Mouse (Mus musculus): ENCODE results near the gene Fut1. TPM values are rescaled to one million over a fixed set of nuclear protein-coding genes. Genes with fewer than 3 reads are reported as not detected.
A peak's percentile ranks its signal among the peaks of the same experiment; 100 is the strongest.

The Fut1 gene
- polyA plus RNA-seq, 1 experiment from 2014 or later: 0.07 TPM

- H3K9ac ChIP-seq (ENCODE audit: low read length): no peak overlapping the region; the same call in 1 of the 2 replicates
- H3K27me3 ChIP-seq (ENCODE audit: control insufficient read depth, insufficient read depth, low read length): no peaks in the 10 kb centered on the region
- no peak overlapping the region for H3K4me3 ChIP-seq (ENCODE audit: control insufficient read depth in 1 of 2, insufficient read depth in 1 of 2, low read depth in 1 of 2, low read length in 2 of 2)
- H3K4me1 ChIP-seq (ENCODE audit: control insufficient read depth in 2 of 2, insufficient read depth in 2 of 2, low read length in 2 of 2): peaks cover 19 to 20% of the 10 kb centered on the region in 2 experiments
- ATAC-seq (ENCODE audit: insufficient number of reproducible peaks, insufficient read depth, low FRiP score, low read depth): no peak
- 72% methylated on average over 15 of the region's 15 CpGs for WGBS
- no peak overlapping the region for H3K4me2 ChIP-seq (ENCODE audit: low read length)
- no peaks in the 10 kb centered on the region for H3K9me3 ChIP-seq (ENCODE audit: control insufficient read depth, low read length)
- peaks cover 32% of the 10 kb centered on the region for H3K36me3 ChIP-seq (ENCODE audit: control insufficient read depth, insufficient read depth, low read length)
- 0 out of 4 replicates have a peak overlapping the region, but pooled peaks of 1 of the 2 experiments have one; percentile 3 for H3K27ac ChIP-seq (replicated peaks in 1 of 2; ENCODE audit: control insufficient read depth in 1 of 2, insufficient read depth in 1 of 2, low read depth in 2 of 2, low read length in 2 of 2)
Observed at GRCm38 (mm10) chr7:45574472-45575379, 42.4 kb upstream of the Fut1 start.

- Histone ChIP-seq H3K4me1 (ENCODE audit: control insufficient read depth in 2 of 2, insufficient read depth in 2 of 2, low read length in 2 of 2) (peaks cover 0 to 3% of the 10 kb centered on the region in 2 experiments; a peak in 1 of 4 replicates), H3K4me3 (ENCODE audit: control insufficient read depth in 1 of 2, insufficient read depth in 1 of 2, low read depth in 1 of 2, low read length in 2 of 2) (no peak overlapping the region), H3K36me3 (ENCODE audit: control insufficient read depth, insufficient read depth, low read length) (peaks cover 46% of the 10 kb centered on the region), H3K9me3 (ENCODE audit: control insufficient read depth, low read length) (no peaks in the 10 kb centered on the region), H3K27ac (replicated peaks in 1 of 2; ENCODE audit: control insufficient read depth in 1 of 2, insufficient read depth in 1 of 2, low read depth in 2 of 2, low read length in 2 of 2) (no peak overlapping the region), H3K27me3 (ENCODE audit: control insufficient read depth, insufficient read depth, low read length) (no peaks in the 10 kb centered on the region), H3K4me2 (ENCODE audit: low read length) (no peak overlapping the region), H3K9ac (ENCODE audit: low read length) (no peak overlapping the region)
- ATAC-seq (ENCODE audit: insufficient number of reproducible peaks, insufficient read depth, low FRiP score, low read depth): no peak
- 88% methylated on average over 6 of the region's 6 CpGs for WGBS
Observed at GRCm38 (mm10) chr7:45585923-45586322, 31.2 kb upstream of the Fut1 start.

GRCm38 (mm10) chr7:45587631-45588592 lies 29.2 kb upstream of the Fut1 start:
- H3K9ac ChIP-seq (ENCODE audit: low read length): no peak overlapping the region
- 93% methylated on average over 23 of the region's 23 CpGs for whole genome bisulfite sequencing
- no peak for ATAC-seq (ENCODE audit: insufficient number of reproducible peaks, insufficient read depth, low FRiP score, low read depth)

GRCm38 (mm10) chr7:45589173-45589572 lies 27.9 kb upstream of the Fut1 start:
- peak overlapping the region; percentile 18; the same call in 1 of the 2 replicates for H3K9ac ChIP-seq (ENCODE audit: low read length)

More at GRCm38 (mm10) chr7:45587631-45588592, 29.2 kb upstream of the Fut1 start:
- Histone ChIP-seq H3K4me2 (ENCODE audit: low read length) (no peak overlapping the region), H3K27ac (replicated peaks in 1 of 2; ENCODE audit: control insufficient read depth in 1 of 2, insufficient read depth in 1 of 2, low read depth in 2 of 2, low read length in 2 of 2) (no peak overlapping the region), H3K4me3 (ENCODE audit: control insufficient read depth in 1 of 2, insufficient read depth in 1 of 2, low read depth in 1 of 2, low read length in 2 of 2) (no peak overlapping the region), H3K4me1 (ENCODE audit: control insufficient read depth in 2 of 2, insufficient read depth in 2 of 2, low read length in 2 of 2) (peaks cover 0 to 3% of the 10 kb centered on the region in 2 experiments; a peak in 1 of 4 replicates), H3K36me3 (ENCODE audit: control insufficient read depth, insufficient read depth, low read length) (peaks cover 31% of the 10 kb centered on the region), H3K27me3 (ENCODE audit: control insufficient read depth, insufficient read depth, low read length) (no peaks in the 10 kb centered on the region), H3K9me3 (ENCODE audit: control insufficient read depth, low read length) (no peaks in the 10 kb centered on the region)

GRCm38 (mm10) chr7:45589898-45590297 lies 27.2 kb upstream of the Fut1 start:
- Histone ChIP-seq H3K4me3 (ENCODE audit: control insufficient read depth in 1 of 2, insufficient read depth in 1 of 2, low read depth in 1 of 2, low read length in 2 of 2) (no peak overlapping the region), H3K9ac (ENCODE audit: low read length) (no peak overlapping the region), H3K27ac (replicated peaks in 1 of 2; ENCODE audit: control insufficient read depth in 1 of 2, insufficient read depth in 1 of 2, low read depth in 2 of 2, low read length in 2 of 2) (no peak overlapping the region), H3K4me2 (ENCODE audit: low read length) (no peak overlapping the region), H3K36me3 (ENCODE audit: control insufficient read depth, insufficient read depth, low read length) (peaks cover 21% of the 10 kb centered on the region), H3K27me3 (ENCODE audit: control insufficient read depth, insufficient read depth, low read length) (no peaks in the 10 kb centered on the region), H3K9me3 (ENCODE audit: control insufficient read depth, low read length) (no peaks in the 10 kb centered on the region), H3K4me1 (ENCODE audit: control insufficient read depth in 2 of 2, insufficient read depth in 2 of 2, low read length in 2 of 2) (peaks cover 0 to 3% of the 10 kb centered on the region in 2 experiments; a peak in 1 of 4 replicates)
- WGBS: 93% methylated on average over 5 of the region's 5 CpGs
- no peak for ATAC-seq (ENCODE audit: insufficient number of reproducible peaks, insufficient read depth, low FRiP score, low read depth)

More at GRCm38 (mm10) chr7:45589173-45589572, 27.9 kb upstream of the Fut1 start:
- peak overlapping the region; percentile 32 to 41 for H3K4me3 ChIP-seq (ENCODE audit: control insufficient read depth in 1 of 2, insufficient read depth in 1 of 2, low read depth in 1 of 2, low read length in 2 of 2)
- H3K27ac ChIP-seq (replicated peaks in 1 of 2; ENCODE audit: control insufficient read depth in 1 of 2, insufficient read depth in 1 of 2, low read depth in 2 of 2, low read length in 2 of 2): no peak overlapping the region
- peak; percentile 95 for ATAC-seq (ENCODE audit: insufficient number of reproducible peaks, insufficient read depth, low FRiP score, low read depth)
- no peaks in the 10 kb centered on the region for H3K27me3 ChIP-seq (ENCODE audit: control insufficient read depth, insufficient read depth, low read length)
- peaks cover 0 to 3% of the 10 kb centered on the region in 2 experiments; a peak in 1 of 4 replicates for H3K4me1 ChIP-seq (ENCODE audit: control insufficient read depth in 2 of 2, insufficient read depth in 2 of 2, low read length in 2 of 2)
- H3K4me2 ChIP-seq (ENCODE audit: low read length): peak overlapping the region; percentile 63
- whole genome bisulfite sequencing: 3% methylated on average over 19 of the region's 19 CpGs
- no peaks in the 10 kb centered on the region for H3K9me3 ChIP-seq (ENCODE audit: control insufficient read depth, low read length)
- H3K36me3 ChIP-seq (ENCODE audit: control insufficient read depth, insufficient read depth, low read length): peaks cover 28% of the 10 kb centered on the region

- H3K27me3 ChIP-seq (ENCODE audit: control insufficient read depth, insufficient read depth, low read length): no peaks in the 10 kb centered on the region
- H3K4me2 ChIP-seq (ENCODE audit: low read length): no peak overlapping the region
- no peak overlapping the region for H3K27ac ChIP-seq (replicated peaks in 1 of 2; ENCODE audit: control insufficient read depth in 1 of 2, insufficient read depth in 1 of 2, low read depth in 2 of 2, low read length in 2 of 2)
- peaks cover 0 to 3% of the 10 kb centered on the region in 2 experiments; a peak in 1 of 4 replicates for H3K4me1 ChIP-seq (ENCODE audit: control insufficient read depth in 2 of 2, insufficient read depth in 2 of 2, low read length in 2 of 2)
- no peaks in the 10 kb centered on the region for H3K9me3 ChIP-seq (ENCODE audit: control insufficient read depth, low read length)
- no peak for ATAC-seq (ENCODE audit: insufficient number of reproducible peaks, insufficient read depth, low FRiP score, low read depth)
- peaks cover 11% of the 10 kb centered on the region for H3K36me3 ChIP-seq (ENCODE audit: control insufficient read depth, insufficient read depth, low read length)
- no peak overlapping the region for H3K4me3 ChIP-seq (ENCODE audit: control insufficient read depth in 1 of 2, insufficient read depth in 1 of 2, low read depth in 1 of 2, low read length in 2 of 2)
- 65% methylated on average over 3 of the region's 3 CpGs for WGBS
- no peak overlapping the region for H3K9ac ChIP-seq (ENCODE audit: low read length)
Observed at GRCm38 (mm10) chr7:45590874-45591273, 26.2 kb upstream of the Fut1 start.

- 75% methylated on average over 7 of the region's 7 CpGs for WGBS
- Histone ChIP-seq H3K4me2 (ENCODE audit: low read length) (no peak overlapping the region), H3K27me3 (ENCODE audit: control insufficient read depth, insufficient read depth, low read length) (no peaks in the 10 kb centered on the region), H3K4me3 (ENCODE audit: control insufficient read depth in 1 of 2, insufficient read depth in 1 of 2, low read depth in 1 of 2, low read length in 2 of 2) (no peak overlapping the region), H3K27ac (replicated peaks in 1 of 2; ENCODE audit: control insufficient read depth in 1 of 2, insufficient read depth in 1 of 2, low read depth in 2 of 2, low read length in 2 of 2) (no peak overlapping the region), H3K9ac (ENCODE audit: low read length) (no peak overlapping the region), H3K9me3 (ENCODE audit: control insufficient read depth, low read length) (no peaks in the 10 kb centered on the region), H3K4me1 (ENCODE audit: control insufficient read depth in 2 of 2, insufficient read depth in 2 of 2, low read length in 2 of 2) (peaks cover 0 to 3% of the 10 kb centered on the region in 2 experiments; a peak in 1 of 4 replicates), H3K36me3 (ENCODE audit: control insufficient read depth, insufficient read depth, low read length) (peaks cover 4% of the 10 kb centered on the region; the same call in 1 of the 2 replicates)
- no peak for ATAC-seq (ENCODE audit: insufficient number of reproducible peaks, insufficient read depth, low FRiP score, low read depth)
Observed at GRCm38 (mm10) chr7:45591880-45592279, 25.2 kb upstream of the Fut1 start.

Measured in heart, embryonic 14.5 days (tissue).